Mouse (Mus musculus): Measurements from ENCODE around the gene Flrt2. TPM values are rescaled to one million over a fixed set of nuclear protein-coding genes. Genes with fewer than 3 reads are reported as not detected.

The Flrt2 gene
- total and polyA plus RNA-seq, 3 experiments: 2.2 to 6.9 (median 4.8) TPM

GRCm38 (mm10) chr12:95700746-95701145, 8.7 kb downstream of the Flrt2 start:
- peak; percentile 29 to 59 for DNase-seq
- 12% methylated on average over 2 of the region's 2 CpGs for WGBS
- no peaks in the 10 kb centered on the region for H3K79me2 ChIP-seq (replicated peaks; ENCODE audit: control insufficient read depth, insufficient read depth, low read length)
- H3K9ac ChIP-seq (ENCODE audit: low read depth, low read length): no peak overlapping the region
- intact Hi-C loops (cut with DNase I): no loop called here
- TF ChIP-seq CTCF (IDR thresholded peaks at IDR 0.05) (no peak), EP300 (IDR thresholded peaks at IDR 0.05; ENCODE audit: insufficient read depth, low read depth, low read length) (no peak), POLR2A (IDR thresholded peaks at IDR 0.05; ENCODE audit: insufficient read depth, low read depth, low read length) (no peak)
- H3K27me3 ChIP-seq (ENCODE audit: control insufficient read depth, insufficient read depth, low read length): no peaks in the 10 kb centered on the region
- peaks cover 4% of the 10 kb centered on the region for H3K36me3 ChIP-seq (ENCODE audit: control insufficient read depth, insufficient read depth, low read length)
- peak overlapping the region; percentile 62 for H3K27ac ChIP-seq
- H3K4me3 ChIP-seq: 0 out of 2 replicates have a peak overlapping the region, but pooled peaks have one; percentile 1
- peaks cover 3% of the 10 kb centered on the region for H3K4me1 ChIP-seq (ENCODE audit: control insufficient read depth, insufficient read depth, low read length)

DNA sequence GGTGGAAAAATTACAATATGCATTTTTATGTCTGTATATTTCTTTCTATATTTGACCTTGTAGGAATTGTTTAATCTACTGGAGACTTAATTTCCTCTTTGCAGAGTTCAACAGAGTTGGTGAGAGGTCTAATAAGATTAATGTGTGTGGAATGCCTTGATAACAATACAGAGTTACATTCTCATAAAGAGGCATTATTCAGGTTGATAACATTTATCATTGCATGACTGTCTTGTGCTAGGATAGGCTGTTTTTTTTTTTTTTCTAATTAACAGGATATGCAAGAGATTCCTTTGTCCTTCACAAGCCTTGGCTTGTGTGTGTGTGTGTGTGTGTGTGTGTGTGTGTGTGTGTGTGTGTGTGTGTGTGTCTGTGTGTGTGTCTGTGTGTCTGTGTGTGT, 9.6 kb downstream of the Flrt2 start:
- H3K27me3 ChIP-seq (ENCODE audit: control insufficient read depth, insufficient read depth, low read length): no peaks in the 10 kb centered on the region
- peaks cover 4% of the 10 kb centered on the region for H3K36me3 ChIP-seq (ENCODE audit: control insufficient read depth, insufficient read depth, low read length)
- H3K27ac ChIP-seq: no peak overlapping the region
- no peak for DNase-seq
- peaks cover 2% of the 10 kb centered on the region for H3K4me1 ChIP-seq (ENCODE audit: control insufficient read depth, insufficient read depth, low read length)
- H3K9ac ChIP-seq (ENCODE audit: low read depth, low read length): no peak overlapping the region
- TF ChIP-seq CTCF (IDR thresholded peaks at IDR 0.05) (no peak), POLR2A (IDR thresholded peaks at IDR 0.05; ENCODE audit: insufficient read depth, low read depth, low read length) (no peak), EP300 (IDR thresholded peaks at IDR 0.05; ENCODE audit: insufficient read depth, low read depth, low read length) (no peak)
- no peaks in the 10 kb centered on the region for H3K79me2 ChIP-seq (replicated peaks; ENCODE audit: control insufficient read depth, insufficient read depth, low read length)
- no peak overlapping the region for H3K4me3 ChIP-seq
- intact Hi-C loops (cut with DNase I): no loop called here

DNA sequence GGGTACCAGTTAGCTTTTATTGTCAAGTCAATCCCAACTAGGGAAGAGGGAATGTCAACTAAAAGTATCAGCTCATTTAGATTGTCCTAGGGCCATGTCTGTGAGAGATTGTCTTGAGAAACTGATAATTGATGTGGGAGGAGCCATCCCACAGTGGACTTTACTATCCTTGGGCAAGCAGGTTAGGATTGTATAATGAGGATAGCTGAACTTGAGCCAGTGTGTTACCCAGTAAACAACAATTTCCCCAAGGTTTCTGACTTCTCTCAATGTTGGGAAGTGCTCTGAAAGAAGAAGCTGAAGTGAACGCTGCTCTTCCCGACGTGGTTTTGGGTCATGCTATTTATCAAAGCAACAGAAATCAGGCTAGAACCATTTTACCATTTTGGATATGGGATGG, 13.0 kb downstream of the Flrt2 start:
- Histone ChIP-seq H3K4me1 (ENCODE audit: control insufficient read depth, insufficient read depth, low read length) (peaks cover 1% of the 10 kb centered on the region), H3K27me3 (ENCODE audit: control insufficient read depth, insufficient read depth, low read length) (no peaks in the 10 kb centered on the region), H3K79me2 (replicated peaks; ENCODE audit: control insufficient read depth, insufficient read depth, low read length) (no peaks in the 10 kb centered on the region), H3K27ac (no peak overlapping the region), H3K9ac (ENCODE audit: low read depth, low read length) (no peak overlapping the region), H3K36me3 (ENCODE audit: control insufficient read depth, insufficient read depth, low read length) (peaks cover 4% of the 10 kb centered on the region), H3K4me3 (no peak overlapping the region)
- DNase-seq: no peak
- TF ChIP-seq EP300 (IDR thresholded peaks at IDR 0.05; ENCODE audit: insufficient read depth, low read depth, low read length) (no peak), CTCF (IDR thresholded peaks at IDR 0.05) (no peak), POLR2A (IDR thresholded peaks at IDR 0.05; ENCODE audit: insufficient read depth, low read depth, low read length) (no peak)
- WGBS: 87% methylated on average over 3 of the region's 3 CpGs
- intact Hi-C loops (cut with DNase I): no loop called here

GRCm38 (mm10) chr12:95723265-95723664, 31.2 kb downstream of the Flrt2 start:
- H3K27me3 ChIP-seq (ENCODE audit: control insufficient read depth, insufficient read depth, low read length): no peaks in the 10 kb centered on the region
- H3K4me1 ChIP-seq (ENCODE audit: control insufficient read depth, insufficient read depth, low read length): no peaks in the 10 kb centered on the region; the same call in none of the 2 replicates
- no peak overlapping the region for H3K4me3 ChIP-seq
- DNase-seq: no peak
- 96% methylated on average over 2 of the region's 2 CpGs for WGBS
- no peaks in the 10 kb centered on the region for H3K79me2 ChIP-seq (replicated peaks; ENCODE audit: control insufficient read depth, insufficient read depth, low read length)
- intact Hi-C loops (cut with DNase I): no loop called here
- H3K36me3 ChIP-seq (ENCODE audit: control insufficient read depth, insufficient read depth, low read length): no peaks in the 10 kb centered on the region
- H3K9ac ChIP-seq (ENCODE audit: low read depth, low read length): no peak overlapping the region
- H3K27ac ChIP-seq: no peak overlapping the region
- TF ChIP-seq POLR2A (IDR thresholded peaks at IDR 0.05; ENCODE audit: insufficient read depth, low read depth, low read length) (no peak), CTCF (IDR thresholded peaks at IDR 0.05) (peak; percentile 55), EP300 (IDR thresholded peaks at IDR 0.05; ENCODE audit: insufficient read depth, low read depth, low read length) (no peak)

- H3K4me3 ChIP-seq: no peak overlapping the region
- WGBS: 25% methylated on average over 1 of the region's 1 CpGs
- no peaks in the 10 kb centered on the region for H3K27me3 ChIP-seq (ENCODE audit: control insufficient read depth, insufficient read depth, low read length)
- H3K4me1 ChIP-seq (ENCODE audit: control insufficient read depth, insufficient read depth, low read length): no peaks in the 10 kb centered on the region; the same call in 1 of the 2 replicates
- intact Hi-C loops (cut with DNase I): no loop called here
- no peaks in the 10 kb centered on the region for H3K79me2 ChIP-seq (replicated peaks; ENCODE audit: control insufficient read depth, insufficient read depth, low read length)
- TF ChIP-seq POLR2A (IDR thresholded peaks at IDR 0.05; ENCODE audit: insufficient read depth, low read depth, low read length) (no peak), EP300 (IDR thresholded peaks at IDR 0.05; ENCODE audit: insufficient read depth, low read depth, low read length) (no peak), CTCF (IDR thresholded peaks at IDR 0.05) (no peak)
- no peak overlapping the region for H3K9ac ChIP-seq (ENCODE audit: low read depth, low read length)
- H3K27ac ChIP-seq: no peak overlapping the region
- H3K36me3 ChIP-seq (ENCODE audit: control insufficient read depth, insufficient read depth, low read length): peaks cover 2% of the 10 kb centered on the region; the same call in 1 of the 2 replicates
- no peak for DNase-seq
Measured at GRCm38 (mm10) chr12:95734075-95734474, 42.0 kb downstream of the Flrt2 start.

GRCm38 (mm10) chr12:95737571-95737970, 45.5 kb downstream of the Flrt2 start:
- Histone ChIP-seq H3K36me3 (ENCODE audit: control insufficient read depth, insufficient read depth, low read length) (peaks cover 2% of the 10 kb centered on the region; the same call in 1 of the 2 replicates), H3K4me1 (ENCODE audit: control insufficient read depth, insufficient read depth, low read length) (no peaks in the 10 kb centered on the region; the same call in 1 of the 2 replicates), H3K27ac (no peak overlapping the region; the same call in 1 of the 2 replicates), H3K79me2 (replicated peaks; ENCODE audit: control insufficient read depth, insufficient read depth, low read length) (no peaks in the 10 kb centered on the region), H3K27me3 (ENCODE audit: control insufficient read depth, insufficient read depth, low read length) (no peaks in the 10 kb centered on the region), H3K4me3 (peak overlapping the region; percentile 6; the same call in 1 of the 2 replicates), H3K9ac (ENCODE audit: low read depth, low read length) (no peak overlapping the region)
- TF ChIP-seq EP300 (IDR thresholded peaks at IDR 0.05; ENCODE audit: insufficient read depth, low read depth, low read length): no peak
- no peak for TF ChIP-seq CTCF (IDR thresholded peaks at IDR 0.05)
- no peak for TF ChIP-seq POLR2A (IDR thresholded peaks at IDR 0.05; ENCODE audit: insufficient read depth, low read depth, low read length)
- WGBS: 40% methylated on average over 8 of the region's 8 CpGs
- intact Hi-C loops (cut with DNase I): no loop called here
- DNase-seq: no peak

All from heart, adult 2 months (tissue).